In genomic region chr1:91574208-91574607, GRCm38 (mm10) we compare ENCODE assay signal across 10 mouse cellular contexts. TPM values are rescaled to one million over a fixed set of nuclear protein-coding genes. Genes with fewer than 3 reads are reported as not detected.
A peak's percentile ranks its signal among the peaks of the same experiment; 100 is the strongest.
DNase-seq lines count a peak whose midpoint lies in the region; ATAC-seq and TF ChIP-seq lines count a peak whose summit lies in the region.
"Had no signal": no experiment of that assay in that cellular context is flagged by ENCODE, and none has a peak within 500 bp of the region (broad histone marks: within the 10 kb centered on the region; RNA-seq: fewer than 3 reads in every experiment).

No protein-coding gene starts in this region.

- ATAC-seq in hindbrain, embryonic 11.5 days (ENCODE audit: low FRiP score): no peak
- no peak for ATAC-seq in hindbrain, embryonic 12.5 days (ENCODE audit: low FRiP score)

- no peak overlapping the region for H3K9ac ChIP-seq in hindbrain, embryonic 11.5 days (ENCODE audit: low read depth, low read length)
- no peak overlapping the region for H3K9ac ChIP-seq in hindbrain, embryonic 12.5 days
- H3K9ac ChIP-seq in MEL (ENCODE audit: control insufficient read depth, low read depth, low read length, poor library complexity, severe bottlenecking): no peak overlapping the region
- H3K9ac ChIP-seq: embryonic facial prominence, embryonic 15.5 days; midbrain, embryonic 12.5 days had no signal

- H3K9me3 ChIP-seq in hindbrain, embryonic 11.5 days (ENCODE audit: control insufficient read depth, low read length): no peaks in the 10 kb centered on the region
- no peaks in the 10 kb centered on the region for H3K9me3 ChIP-seq in hindbrain, embryonic 12.5 days (replicated peaks)
- no peaks in the 10 kb centered on the region for H3K9me3 ChIP-seq in MEL (replicated peaks; ENCODE audit: insufficient read depth, low read length)
- H3K9me3 ChIP-seq: embryonic facial prominence, embryonic 15.5 days; midbrain, embryonic 12.5 days had no signal

- H3K36me3 ChIP-seq in hindbrain, embryonic 11.5 days (ENCODE audit: control insufficient read depth, insufficient read depth, low read length): no peaks in the 10 kb centered on the region
- H3K36me3 ChIP-seq in hindbrain, embryonic 12.5 days: no peaks in the 10 kb centered on the region
- H3K36me3 ChIP-seq in MEL (ENCODE audit: control insufficient read depth in 1 of 2, insufficient read depth in 2 of 2, low read length in 2 of 2): no peaks in the 10 kb centered on the region; a peak in 1 of 4 replicates
- H3K36me3 ChIP-seq: embryonic facial prominence, embryonic 15.5 days; midbrain, embryonic 12.5 days had no signal

- no peak for TF ChIP-seq POLR2A in MEL (IDR thresholded peaks at IDR 0.05; ENCODE audit: control insufficient read depth in 1 of 2, insufficient read depth in 1 of 2, low read depth in 1 of 2, low read length in 2 of 2, poor library complexity in 1 of 2)

- no peak for TF ChIP-seq EP300 in MEL (IDR thresholded peaks at IDR 0.05; ENCODE audit: low read depth in 1 of 2, low read length in 2 of 2)

- H3K4me1 ChIP-seq in hindbrain, embryonic 11.5 days (replicated peaks; ENCODE audit: control insufficient read depth, insufficient read depth, low read length): no peaks in the 10 kb centered on the region
- H3K4me1 ChIP-seq in hindbrain, embryonic 12.5 days: no peaks in the 10 kb centered on the region
- H3K4me1 ChIP-seq in MEL (ENCODE audit: control insufficient read depth in 1 of 2, insufficient read depth in 2 of 2, low read length in 2 of 2): no peaks in the 10 kb centered on the region; a peak in 1 of 4 replicates
- H3K4me1 ChIP-seq: embryonic facial prominence, embryonic 15.5 days; midbrain, embryonic 12.5 days had no signal

- intact Hi-C loops in gastrocnemius, postnatal 14 days (cut with DNase I; ENCODE audit: low total_unique reads): loop anchor here (10.0 kb wide), 1 partner anchor 181 kb away; no protein-coding TSS in a partner anchor
- intact Hi-C loops in left cerebral cortex, postnatal 14 days (cut with DNase I): loop anchor here (10.0 kb wide), 3 partner anchors 181 to 371 kb away; no protein-coding TSS in a partner anchor

- no peaks in the 10 kb centered on the region for H3K79me2 ChIP-seq in MEL (ENCODE audit: control insufficient read depth, insufficient read depth, low read length, poor library complexity)

- WGBS in hindbrain, embryonic 11.5 days: 71% methylated on average over 3 of the region's 3 CpGs
- 71% methylated on average over 3 of the region's 3 CpGs for WGBS in hindbrain, embryonic 12.5 days

- DNase-seq in hindbrain, embryonic 11.5 days (ENCODE audit: low spot score): peak; percentile 58
- peak; percentile 73 for DNase-seq in MEL (ENCODE audit: low read depth, low spot score)
- peak; percentile 11 for DNase-seq in cerebellum, adult 9-11 months
- DNase-seq in gastrocnemius, postnatal 14 days: peak; percentile 58
- peak; percentile 69 to 75 for DNase-seq in left cerebral cortex, postnatal 14 days (ENCODE audit: low spot score in 2 of 2)
- DNase-seq in retina, embryonic 14.5 days (ENCODE audit: low spot score): peak; percentile 69
- no peak for DNase-seq in yolk sac, embryonic 10.5 days (ENCODE audit: low spot score)

- peak; percentile 81 for TF ChIP-seq RAD21 in MEL (IDR thresholded peaks at IDR 0.05; ENCODE audit: low read depth, low read length)

- TF ChIP-seq CTCF in MEL (IDR thresholded peaks at IDR 0.05 in 2 of 3, conservative IDR thresholded peaks at IDR 0.05 in 1 of 3; ENCODE audit: control insufficient read depth in 1 of 3, insufficient read depth in 1 of 3, low read depth in 2 of 3, low read length in 3 of 3, poor library complexity in 1 of 3, severe bottlenecking in 1 of 3): peak; percentile 50 to 76 (median 76)

- no peaks in the 10 kb centered on the region for H3K27me3 ChIP-seq in hindbrain, embryonic 11.5 days (ENCODE audit: control insufficient read depth, insufficient read depth, low read length)
- no peaks in the 10 kb centered on the region for H3K27me3 ChIP-seq in hindbrain, embryonic 12.5 days
- no peaks in the 10 kb centered on the region for H3K27me3 ChIP-seq in MEL (ENCODE audit: control insufficient read depth in 1 of 2, insufficient read depth in 2 of 2, low read length in 2 of 2)
- H3K27me3 ChIP-seq: embryonic facial prominence, embryonic 15.5 days; midbrain, embryonic 12.5 days had no signal

- no peak overlapping the region for H3K27ac ChIP-seq in hindbrain, embryonic 11.5 days (ENCODE audit: low read depth, low read length)
- H3K27ac ChIP-seq in hindbrain, embryonic 12.5 days: no peak overlapping the region
- no peak overlapping the region for H3K27ac ChIP-seq in MEL (ENCODE audit: control insufficient read depth, low read depth, low read length)
- H3K27ac ChIP-seq: embryonic facial prominence, embryonic 15.5 days; midbrain, embryonic 12.5 days had no signal

- no peak overlapping the region for H3K4me3 ChIP-seq in hindbrain, embryonic 11.5 days (ENCODE audit: low read depth, low read length)
- H3K4me3 ChIP-seq in hindbrain, embryonic 12.5 days: no peak overlapping the region
- H3K4me3 ChIP-seq in MEL (ENCODE audit: control insufficient read depth in 1 of 2, insufficient read depth in 1 of 2, low read depth in 2 of 2, low read length in 2 of 2): no peak overlapping the region
- H3K4me3 ChIP-seq: embryonic facial prominence, embryonic 15.5 days; midbrain, embryonic 12.5 days had no signal

- H3K4me2 ChIP-seq in hindbrain, embryonic 11.5 days (replicated peaks; ENCODE audit: low read depth, low read length): no peak overlapping the region
- no peak overlapping the region for H3K4me2 ChIP-seq in hindbrain, embryonic 12.5 days (replicated peaks)
- H3K4me2 ChIP-seq: embryonic facial prominence, embryonic 15.5 days; midbrain, embryonic 12.5 days had no signal

TF ChIP-seq in MEL, 35 proteins besides CTCF, POLR2A, EP300 and RAD21:
- no peak for TF ChIP-seq ZNF384 (IDR thresholded peaks at IDR 0.05; ENCODE audit: low read depth, low read length)
- peak; percentile 82 for TF ChIP-seq SMC3 (IDR thresholded peaks at IDR 0.05; ENCODE audit: low read depth, low read length)
- no peak for TF ChIP-seq NRF1 (IDR thresholded peaks at IDR 0.05; ENCODE audit: insufficient read depth, low read depth, low read length, poor library complexity, severe bottlenecking)
- TF ChIP-seq ZC3H11A (IDR thresholded peaks at IDR 0.05; ENCODE audit: low read depth, low read length): peak; percentile 85

RNA-seq across cellular contexts. Expression of gene Asb1, which starts 33.9 kb away (rescaled TPM):
- 10.1 and 11.9 TPM in 2 replicates for polyA plus RNA-seq in hindbrain, embryonic 11.5 days (2014; fragmentation: Nextera tagmentation; extraction: Ambion mirVana)
- polyA plus RNA-seq in hindbrain, embryonic 12.5 days (2016; fragmentation: Nextera tagmentation; extraction: Ambion mirVana): 14.8 and 17.7 TPM in 2 replicates
- total RNA-seq in MEL (2012; rRNA removed): 38.4 and 41.3 TPM in 2 replicates
- 10 to 100 TPM in 1 of 2 experiments, not detected in 1; 37.9 TPM for polyA plus RNA-seq in MEL (2012; ENCODE audit: insufficient read depth in 1 of 2, insufficient read length in 2 of 2, low read depth in 1 of 2, low replicate concordance in 2 of 2, missing spikeins in 1 of 2)
- 10 to 100 TPM; 13.8 to 14.9 TPM for total RNA-seq in gastrocnemius, postnatal 14 days (2021)
- total RNA-seq in left cerebral cortex, postnatal 14 days (2021): 10 to 100 TPM; 43.8 to 45.9 TPM
